Mouse (Mus musculus) midbrain, postnatal 0 days (tissue): ENCODE data around the gene Gnao1. TPM values are rescaled to one million over a fixed set of nuclear protein-coding genes. Genes with fewer than 3 reads are reported as not detected.

Source experiments
- ATAC-seq: fragments of 200-750 bp; cut with Nextera tagmentation; 2 replicates; pipeline ENCODE4 v1.8.0; 2017; ENCODE audit warnings: moderate number of reproducible peaks, mild to moderate bottlenecking, moderate TSS enrichment, moderate library complexity; ENCODE audit not compliant: low FRiP score
- DNase-seq: peaks from one replicate; pipeline ENCODE4 v3.0.0-alpha.2; 2015; ENCODE audit warnings: low spot score
- H3K27ac ChIP-seq: fragments of 300-500 bp; sonication (generic); 2 replicates; pipeline ENCODE4 v1.5.1; 2014; ENCODE audit warnings: low read depth, mild to moderate bottlenecking, low read length, mixed read lengths
- H3K27me3 ChIP-seq: fragments of 300-500 bp; sonication (generic); 2 replicates; pipeline ENCODE4 v1.6.1; 2014; ENCODE audit warnings: low read length, control low read depth, mixed read lengths; ENCODE audit not compliant: insufficient read depth
- H3K36me3 ChIP-seq: fragments of 300-500 bp; sonication (generic); 2 replicates; pipeline ENCODE4 v1.6.1; 2014; ENCODE audit warnings: low read length, control low read depth, mixed read lengths; ENCODE audit not compliant: insufficient read depth
- H3K4me1 ChIP-seq: fragments of 300-500 bp; sonication (generic); 2 replicates; pipeline ENCODE4 v1.6.1; 2014; ENCODE audit warnings: mild to moderate bottlenecking, control low read depth, antibody characterized with exemption, low read length, mixed read lengths; ENCODE audit not compliant: insufficient read depth
- H3K4me2 ChIP-seq: fragments of 300-500 bp; sonication (generic); 2 replicates; pipeline ENCODE4 v1.6.1; 2014; ENCODE audit warnings: low read depth, mild to moderate bottlenecking, low read length, mixed read lengths; ENCODE audit not compliant: poor library complexity, severe bottlenecking
- H3K4me3 ChIP-seq: fragments of 300-500 bp; sonication (generic); 2 replicates; pipeline ENCODE4 v1.5.1; 2014; ENCODE audit warnings: low read depth, mild to moderate bottlenecking, low read length, moderate library complexity
- H3K9ac ChIP-seq: fragments of 300-500 bp; sonication (generic); replicated peaks from 2 replicates; pipeline ENCODE4 v1.6.1; 2014; ENCODE audit warnings: mild to moderate bottlenecking, low read length, moderate library complexity, mixed read lengths; ENCODE audit not compliant: poor library complexity, severe bottlenecking
- H3K9me3 ChIP-seq: fragments of 300-500 bp; sonication (generic); 2 replicates; pipeline ENCODE4 v1.6.1; 2016; ENCODE audit warnings: low read length, control low read depth
- CTCF ChIP-seq: IDR thresholded peaks from 2 replicates; pipeline ENCODE4 v1.5.1; 2016; ENCODE audit warnings: antibody characterized with exemption, mild to moderate bottlenecking
- WGBS: fragments of 180-500 bp; shearing (Covaris S2); extraction: QIAGEN DNeasy Blood & Tissue Kit; methylation state at CpG from one replicate; pipeline ENCODE4 v1.1.7; 2014; 5-methylcytosine and 5-hydroxymethylcytosine counted together
- polyA plus RNA-seq: library from polyadenylated mRNA; unstranded; fragments of >200 nt; fragmentation: Nextera tagmentation; extraction: Ambion mirVana; gene quantifications from 2 replicates; pipeline ENCODE4 v1.2.1, GENCODE M21; 2015
- total RNA-seq: library from RNA; depleted of rRNA; stranded (reverse); fragments of >200 nt; gene quantifications from 2 replicates; pipeline ENCODE4 v1.2.3, GENCODE M21; 2014; rRNA removed

Gene Gnao1
- total RNA-seq (363 and 375 TPM in 2 replicates), polyA plus RNA-seq (301 and 312 TPM in 2 replicates)

DNA sequence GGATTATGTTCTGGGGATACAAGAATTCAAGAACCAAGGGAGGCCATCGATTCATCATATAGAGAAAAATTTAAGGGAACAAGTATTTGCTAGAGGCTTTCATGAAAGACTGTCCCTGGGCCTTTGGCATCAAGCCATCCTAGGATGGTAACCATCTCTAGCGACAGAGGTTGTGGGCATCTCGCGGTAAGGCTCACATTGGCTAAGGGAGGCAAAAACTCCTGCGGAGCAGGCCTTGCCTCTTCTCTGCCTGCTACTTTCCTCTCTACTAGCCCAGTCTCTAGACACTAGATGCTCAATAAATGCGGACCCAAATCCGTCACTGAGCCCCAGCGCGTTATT, at the start of gene Gnao1:
TSS of gene Gnao1 (plus strand) at position 281 of the 342 bp plus-strand sequence.
- ATAC-seq (no peak), DNase-seq (peak; percentile 64)
- peak within 1 kb of the TSS; percentile 82 for H3K4me2 ChIP-seq
- no peak for TF ChIP-seq CTCF
- 8% methylated on average over 9 of the region's 9 CpGs for WGBS
- H3K36me3 ChIP-seq, result no peaks in the 10 kb centered on the region
- peak within 1 kb of the TSS; percentile 97 for H3K27ac ChIP-seq
- no peaks in the 10 kb centered on the region for H3K27me3 ChIP-seq
- peak within 1 kb of the TSS; percentile 82 for H3K4me3 ChIP-seq
- 0 out of 2 replicates have a peak, but pooled peaks cover 2% of the 10 kb centered on the region for H3K4me1 ChIP-seq
- H3K9ac ChIP-seq, result peak within 1 kb of the TSS; percentile 97
- no peaks in the 10 kb centered on the region for H3K9me3 ChIP-seq

DNA sequence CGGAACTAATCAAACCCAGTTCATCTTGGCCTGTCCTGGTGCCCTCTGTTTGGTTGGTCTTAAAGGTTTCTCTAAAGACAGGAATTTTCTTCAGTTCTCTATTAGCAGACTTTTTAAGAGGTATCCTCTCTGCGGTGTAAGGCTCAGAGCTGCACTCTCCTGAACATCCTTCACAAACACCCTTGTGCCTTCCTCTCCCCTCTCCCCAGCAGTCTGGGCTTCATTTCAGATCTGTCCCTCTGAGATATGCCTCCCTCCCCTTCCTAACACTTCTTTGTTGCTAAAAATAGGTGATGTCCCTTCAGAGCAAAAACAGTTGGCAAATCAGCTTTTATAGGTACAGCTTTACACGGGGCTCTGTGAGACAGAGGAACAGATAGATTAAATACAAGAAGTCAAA, 32.2 kb upstream of the Gnao1 start:
- ATAC-seq (no peak), DNase-seq (no peak)
- no peaks in the 10 kb centered on the region for H3K36me3 ChIP-seq
- TF ChIP-seq CTCF, result no peak
- no peak overlapping the region for H3K4me3 ChIP-seq
- no peaks in the 10 kb centered on the region for H3K4me1 ChIP-seq
- no peak overlapping the region for H3K27ac ChIP-seq
- no peak overlapping the region for H3K9ac ChIP-seq
- H3K9me3 ChIP-seq, result no peaks in the 10 kb centered on the region
- no peaks in the 10 kb centered on the region for H3K27me3 ChIP-seq
- WGBS, result 58% methylated on average over 3 of the region's 3 CpGs
- no peak overlapping the region for H3K4me2 ChIP-seq

DNA sequence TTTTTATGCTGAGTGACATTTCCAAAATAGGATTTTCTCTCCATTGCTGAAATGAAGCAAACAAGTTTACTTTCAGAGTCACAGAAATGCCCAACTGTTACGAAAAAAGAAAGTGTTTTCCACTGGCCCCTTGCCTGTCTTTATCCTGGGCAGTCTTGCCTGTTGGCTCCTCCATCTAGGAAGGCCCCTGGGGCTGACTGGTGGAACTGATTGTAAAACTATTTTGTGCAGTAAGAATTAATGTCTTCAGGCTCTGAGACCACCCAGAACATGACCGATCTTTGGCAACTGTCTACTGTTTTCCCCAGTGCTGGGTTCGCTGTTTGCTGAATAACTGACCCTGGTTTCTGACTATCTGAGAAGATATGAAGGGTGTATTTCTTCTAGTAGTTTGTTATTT, 540 bp upstream of the Gnao1 start:
- Histone ChIP-seq H3K9ac (peak overlapping the region; percentile 97; the same call in 1 of the 2 replicates), H3K4me1 (no peaks in the 10 kb centered on the region), H3K36me3 (no peaks in the 10 kb centered on the region), H3K4me2 (no peak overlapping the region), H3K27ac (peak overlapping the region; percentile 97; the same call in 1 of the 2 replicates), H3K27me3 (no peaks in the 10 kb centered on the region), H3K4me3 (no peak overlapping the region), H3K9me3 (no peaks in the 10 kb centered on the region)
- peak; percentile 50 for DNase-seq
- TF ChIP-seq CTCF, result no peak
- 76% methylated on average over 3 of the region's 3 CpGs for WGBS
- ATAC-seq, result no peak

DNA sequence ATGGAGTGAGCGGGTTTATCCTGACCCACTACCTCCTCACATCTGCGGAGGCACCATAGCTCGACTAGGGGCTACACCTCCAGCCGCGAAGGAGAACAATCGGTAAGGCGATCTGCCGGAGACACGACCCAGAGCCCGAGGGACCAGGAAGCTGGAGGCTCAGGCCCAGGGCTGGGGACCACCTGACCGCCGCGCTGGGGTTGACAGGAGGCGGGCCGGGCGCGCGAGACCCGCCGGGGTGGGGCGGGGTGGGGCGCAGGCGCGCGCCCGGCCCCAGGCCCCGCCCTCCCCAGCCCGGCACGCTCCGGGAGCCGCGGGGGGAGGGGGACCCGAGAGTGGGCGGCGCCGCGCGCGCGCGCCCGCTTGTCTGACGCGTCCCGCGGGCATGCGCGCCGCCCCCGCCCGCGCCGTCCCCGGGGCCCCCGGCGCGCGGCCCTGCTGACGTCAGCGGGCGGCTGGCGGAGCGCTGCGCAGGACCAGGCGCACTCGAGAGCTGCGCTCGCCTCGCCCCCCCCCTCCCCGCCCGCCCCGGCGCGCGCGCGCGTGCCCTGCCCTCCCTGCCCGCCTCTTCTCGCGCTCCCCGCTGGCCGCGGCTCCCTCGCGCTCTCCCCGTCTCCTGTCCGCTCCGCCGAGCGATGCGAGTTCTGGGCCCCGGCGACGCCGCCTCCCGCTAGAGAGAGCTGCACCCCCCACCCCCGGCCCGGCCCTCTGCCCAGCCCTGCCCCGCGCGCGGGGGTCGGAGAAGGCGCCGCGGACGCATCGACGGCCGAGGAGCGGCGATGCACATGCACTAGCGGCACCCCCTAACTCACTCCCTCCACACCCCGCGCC, 477 bp downstream of the Gnao1 start:
- Histone ChIP-seq H3K4me2 (peak overlapping the region; percentile 82), H3K36me3 (no peaks in the 10 kb centered on the region), H3K4me1 (0 out of 2 replicates have a peak, but pooled peaks cover 7% of the 10 kb centered on the region), H3K9ac (peak overlapping the region; percentile 97), H3K27me3 (no peaks in the 10 kb centered on the region), H3K4me3 (peak overlapping the region; percentile 82), H3K9me3 (no peaks in the 10 kb centered on the region), H3K27ac (peak overlapping the region; percentile 97)
- peak; percentile 88 for ATAC-seq
- WGBS, result 1% methylated on average over 27 of the region's 116 CpGs
- no peak for TF ChIP-seq CTCF
- DNase-seq, result peak; percentile 95

DNA sequence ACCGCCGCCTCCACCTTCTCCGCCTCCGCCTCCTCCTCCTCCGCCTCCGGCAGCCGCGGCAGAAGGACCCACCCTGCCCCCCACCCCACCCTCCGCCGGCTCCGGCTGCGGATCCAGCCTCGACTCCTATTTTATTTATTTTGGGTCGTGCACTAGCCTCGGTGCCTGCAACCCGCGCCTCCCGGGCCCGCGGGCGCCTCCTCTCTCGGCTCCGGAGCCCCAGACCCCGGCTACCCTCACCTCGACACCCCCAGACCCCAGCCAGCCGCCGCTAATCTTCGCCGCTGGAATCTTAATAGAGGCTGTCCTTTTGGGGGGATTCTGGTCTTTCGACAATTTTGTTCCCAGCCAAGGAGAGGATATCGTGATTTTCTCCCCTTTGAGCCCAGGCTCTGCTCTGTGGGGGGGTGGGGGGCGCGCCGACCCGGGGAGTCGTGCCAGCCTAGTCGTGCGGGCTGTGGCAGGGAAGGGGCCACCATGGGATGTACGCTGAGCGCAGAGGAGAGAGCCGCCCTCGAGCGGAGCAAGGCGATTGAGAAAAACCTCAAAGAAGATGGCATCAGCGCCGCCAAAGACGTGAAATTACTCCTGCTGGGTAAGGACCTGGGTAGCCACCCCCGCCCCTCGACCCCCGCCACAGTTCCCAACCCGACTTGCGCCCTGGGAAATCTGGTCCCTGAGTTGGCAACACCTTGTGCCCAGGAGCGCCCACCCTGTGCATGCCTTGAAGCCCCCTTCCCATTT, 1.3 kb downstream of the Gnao1 start:
- no peaks in the 10 kb centered on the region for H3K36me3 ChIP-seq
- H3K9me3 ChIP-seq, result no peaks in the 10 kb centered on the region
- peak overlapping the region; percentile 97 for H3K9ac ChIP-seq
- H3K27me3 ChIP-seq, result no peaks in the 10 kb centered on the region
- peak overlapping the region; percentile 97 for H3K27ac ChIP-seq
- H3K4me3 ChIP-seq, result peak overlapping the region; percentile 82
- H3K4me2 ChIP-seq, result peak overlapping the region; percentile 82
- 0 out of 2 replicates have a peak, but pooled peaks cover 10% of the 10 kb centered on the region for H3K4me1 ChIP-seq
- peak; percentile 24; the same call in 1 of the 2 replicates for ATAC-seq
- DNase-seq, result peak; percentile 40
- no peak for TF ChIP-seq CTCF
- WGBS, result under 1% methylated on average over 45 of the region's 53 CpGs
